Mouse (Mus musculus): ENCODE measurements at regions not wholly inside any gene's neighbourhood (a gene's known extent, or its start where the extent isn't known, plus 50 kb on each side); places are given as distances from the start of the nearest gene placed in this dataset.
"Not testable (repeated sequence)": the region's sequence is repeated elsewhere in the genome, so short reads cannot be mapped to it uniquely, and the experiment has no call there.

- DNase-seq (ENCODE audit: low read depth in 1 of 2, low spot score in 2 of 2): no peak
Measured at GRCm38 (mm10) chr6:6388835-6389440, 172.0 kb upstream of the Slc25a13 start.

- no peak for DNase-seq (ENCODE audit: low read depth in 1 of 2, low spot score in 2 of 2)
Measured at GRCm38 (mm10) chr6:6387571-6387970, 170.6 kb upstream of the Slc25a13 start.

GRCm38 (mm10) chr6:6384971-6385370, 168.0 kb upstream of the Slc25a13 start:
- no peak for DNase-seq (ENCODE audit: low read depth in 1 of 2, low spot score in 2 of 2)

- no peak for DNase-seq (ENCODE audit: low read depth in 1 of 2, low spot score in 2 of 2)
Measured at GRCm38 (mm10) chr6:6384441-6384840, 167.5 kb upstream of the Slc25a13 start.

- DNase-seq (ENCODE audit: low read depth in 1 of 2, low spot score in 2 of 2): no peak
Measured at GRCm38 (mm10) chr6:6372421-6372820, 155.4 kb upstream of the Slc25a13 start.

GRCm38 (mm10) chr6:6371444-6372093, 154.6 kb upstream of the Slc25a13 start:
- no peak for DNase-seq (ENCODE audit: low read depth in 1 of 2, low spot score in 2 of 2)

GRCm38 (mm10) chr6:6364037-6364436, 147.1 kb upstream of the Slc25a13 start:
- no peak for DNase-seq (ENCODE audit: low read depth in 1 of 2, low spot score in 2 of 2)

GRCm38 (mm10) chr6:6362678-6363354, 145.8 kb upstream of the Slc25a13 start:
- DNase-seq (ENCODE audit: low read depth in 1 of 2, low spot score in 2 of 2): no peak

- not testable (repeated sequence) for DNase-seq (ENCODE audit: low read depth in 1 of 2, low spot score in 2 of 2)
Measured at GRCm38 (mm10) chr6:6361181-6361580, 144.2 kb upstream of the Slc25a13 start.

GRCm38 (mm10) chr6:6357477-6357876, 140.5 kb upstream of the Slc25a13 start:
- no peak for DNase-seq (ENCODE audit: low read depth in 1 of 2, low spot score in 2 of 2)

- DNase-seq (ENCODE audit: low read depth in 1 of 2, low spot score in 2 of 2): no peak
Measured at GRCm38 (mm10) chr6:6356967-6357366, 140.0 kb upstream of the Slc25a13 start.

GRCm38 (mm10) chr6:6335251-6335650, 118.3 kb upstream of the Slc25a13 start:
- DNase-seq (ENCODE audit: low read depth in 1 of 2, low spot score in 2 of 2): no peak

- no peak for DNase-seq (ENCODE audit: low read depth in 1 of 2, low spot score in 2 of 2)
Measured at GRCm38 (mm10) chr6:6330271-6330670, 113.3 kb upstream of the Slc25a13 start.

GRCm38 (mm10) chr6:6325516-6325915, 108.5 kb upstream of the Slc25a13 start:
- DNase-seq (ENCODE audit: low read depth in 1 of 2, low spot score in 2 of 2): no peak

- DNase-seq (ENCODE audit: low read depth in 1 of 2, low spot score in 2 of 2): no peak
Measured at GRCm38 (mm10) chr6:6316725-6317124, 99.8 kb upstream of the Slc25a13 start.

- no peak for DNase-seq (ENCODE audit: low read depth in 1 of 2, low spot score in 2 of 2)
Measured at GRCm38 (mm10) chr6:6313171-6313570, 96.2 kb upstream of the Slc25a13 start.

GRCm38 (mm10) chr6:6310213-6310612, 93.2 kb upstream of the Slc25a13 start:
- no peak for DNase-seq (ENCODE audit: low read depth in 1 of 2, low spot score in 2 of 2)

- no peak for DNase-seq (ENCODE audit: low read depth in 1 of 2, low spot score in 2 of 2)
Measured at GRCm38 (mm10) chr6:6307618-6308017, 90.6 kb upstream of the Slc25a13 start.

- DNase-seq (ENCODE audit: low read depth in 1 of 2, low spot score in 2 of 2): no peak
Measured at GRCm38 (mm10) chr6:6303767-6304166, 86.8 kb upstream of the Slc25a13 start.

GRCm38 (mm10) chr6:6301001-6301510, 84.1 kb upstream of the Slc25a13 start:
- DNase-seq (ENCODE audit: low read depth in 1 of 2, low spot score in 2 of 2): no peak

GRCm38 (mm10) chr6:6298867-6299852, 82.2 kb upstream of the Slc25a13 start:
- DNase-seq (ENCODE audit: low read depth in 1 of 2, low spot score in 2 of 2): no peak
